17 mouse cellular contexts compared by ENCODE assay signal in genomic region chr2:69745091-69745490, GRCm38 (mm10). TPM values are rescaled to one million over a fixed set of nuclear protein-coding genes. Genes with fewer than 3 reads are reported as not detected.
DNase-seq lines count a peak whose midpoint lies in the region; ATAC-seq and TF ChIP-seq lines count a peak whose summit lies in the region.
"Had no signal": no experiment of that assay in that cellular context is flagged by ENCODE, and none has a peak within 500 bp of the region (broad histone marks: within the 10 kb centered on the region; RNA-seq: fewer than 3 reads in every experiment).

No protein-coding gene starts in this region.

- TF ChIP-seq POLR2A in lung, adult 2 months (IDR thresholded peaks at IDR 0.05; ENCODE audit: borderline replicate concordance, extremely low read depth, low read depth, low read length) = no peak
- no peak for TF ChIP-seq POLR2A in MEL (IDR thresholded peaks at IDR 0.05; ENCODE audit: control insufficient read depth in 1 of 2, insufficient read depth in 1 of 2, low read depth in 1 of 2, low read length in 2 of 2, poor library complexity in 1 of 2)

- H3K4me3 ChIP-seq in intestine, postnatal 0 days (ENCODE audit: low read depth, low read length) = no peak overlapping the region
- H3K4me3 ChIP-seq in intestine, embryonic 16.5 days (ENCODE audit: low read length) = no peak overlapping the region
- H3K4me3 ChIP-seq in lung, adult 2 months (replicated peaks; ENCODE audit: extremely low read depth, low read depth, low read length) = no peak overlapping the region
- no peak overlapping the region for H3K4me3 ChIP-seq in MEL (ENCODE audit: control insufficient read depth in 1 of 2, insufficient read depth in 1 of 2, low read depth in 2 of 2, low read length in 2 of 2)
- H3K4me3 ChIP-seq in stomach, postnatal 0 days (ENCODE audit: low read depth, low read length) = no peak overlapping the region
- H3K4me3 ChIP-seq: embryonic facial prominence, embryonic 15.5 days; heart, embryonic 12.5 days; limb, embryonic 15.5 days; neural tube, embryonic 12.5 days had no signal

- TF ChIP-seq RAD21 in MEL (IDR thresholded peaks at IDR 0.05; ENCODE audit: low read depth, low read length) = no peak; the same call in 1 of the 2 replicates

- no peak overlapping the region for H3K4me2 ChIP-seq in intestine, postnatal 0 days (replicated peaks; ENCODE audit: low read depth)
- no peak overlapping the region for H3K4me2 ChIP-seq in intestine, embryonic 16.5 days (ENCODE audit: low read depth, low read length)
- no peak overlapping the region for H3K4me2 ChIP-seq in stomach, postnatal 0 days (replicated peaks; ENCODE audit: low read depth)
- H3K4me2 ChIP-seq: embryonic facial prominence, embryonic 15.5 days; heart, embryonic 12.5 days; limb, embryonic 15.5 days; neural tube, embryonic 12.5 days had no signal

- ATAC-seq in intestine, postnatal 0 days = no peak
- no peak for ATAC-seq in intestine, embryonic 16.5 days
- ATAC-seq in stomach, postnatal 0 days (ENCODE audit: low FRiP score, low TSS enrichment) = no peak
- ATAC-seq: forebrain, embryonic 14.5 days had no signal

- DNase-seq in lung, postnatal 36 days = peak; percentile 14
- no peak for DNase-seq in lung, adult 2 months
- peak; percentile 41 for DNase-seq in MEL (ENCODE audit: low read depth, low spot score)
- no peak for DNase-seq in stomach, postnatal 0 days (ENCODE audit: low spot score)
- DNase-seq in frontal cortex, postnatal 36 days (ENCODE audit: low spot score in 2 of 2) = no peak
- DNase-seq: adrenal gland, postnatal 25 days; gastrocnemius, postnatal 25 days; kidney, adult 18-20 months; midbrain, embryonic 14.5 days had no signal

- peak; percentile 50 for TF ChIP-seq CTCF in intestine, postnatal 0 days (IDR thresholded peaks at IDR 0.05; ENCODE audit: low read depth)
- no peak for TF ChIP-seq CTCF in lung, adult 2 months (IDR thresholded peaks at IDR 0.05; ENCODE audit: insufficient read depth, low read length)
- peak; percentile 31 to 53 (median 50) for TF ChIP-seq CTCF in MEL (IDR thresholded peaks at IDR 0.05 in 2 of 3, conservative IDR thresholded peaks at IDR 0.05 in 1 of 3; ENCODE audit: control insufficient read depth in 1 of 3, insufficient read depth in 1 of 3, low read depth in 2 of 3, low read length in 3 of 3, poor library complexity in 1 of 3, severe bottlenecking in 1 of 3)
- peak; percentile 57 for TF ChIP-seq CTCF in stomach, postnatal 0 days (IDR thresholded peaks at IDR 0.05; ENCODE audit: low read depth)

- no peak overlapping the region for H3K27ac ChIP-seq in intestine, postnatal 0 days (ENCODE audit: low read depth, low read length)
- no peak overlapping the region for H3K27ac ChIP-seq in intestine, embryonic 16.5 days (ENCODE audit: low read length)
- H3K27ac ChIP-seq in MEL (ENCODE audit: control insufficient read depth, low read depth, low read length) = no peak overlapping the region
- no peak overlapping the region for H3K27ac ChIP-seq in stomach, postnatal 0 days (replicated peaks)
- H3K27ac ChIP-seq: embryonic facial prominence, embryonic 15.5 days; limb, embryonic 15.5 days; neural tube, embryonic 12.5 days had no signal

- no peaks in the 10 kb centered on the region for H3K9me3 ChIP-seq in intestine, postnatal 0 days (ENCODE audit: control insufficient read depth)
- H3K9me3 ChIP-seq in intestine, embryonic 16.5 days (ENCODE audit: control insufficient read depth, low read length) = no peaks in the 10 kb centered on the region
- no peaks in the 10 kb centered on the region for H3K9me3 ChIP-seq in MEL (replicated peaks; ENCODE audit: insufficient read depth, low read length)
- no peaks in the 10 kb centered on the region for H3K9me3 ChIP-seq in stomach, postnatal 0 days (ENCODE audit: control insufficient read depth, low read length)
- H3K9me3 ChIP-seq: embryonic facial prominence, embryonic 15.5 days; limb, embryonic 15.5 days had no signal

- H3K27me3 ChIP-seq in intestine, postnatal 0 days (replicated peaks; ENCODE audit: control insufficient read depth, insufficient read depth, low read length) = no peaks in the 10 kb centered on the region
- H3K27me3 ChIP-seq in intestine, embryonic 16.5 days (replicated peaks; ENCODE audit: control insufficient read depth, insufficient read depth, low read length) = no peaks in the 10 kb centered on the region
- no peaks in the 10 kb centered on the region for H3K27me3 ChIP-seq in MEL (ENCODE audit: control insufficient read depth in 1 of 2, insufficient read depth in 2 of 2, low read length in 2 of 2)
- H3K27me3 ChIP-seq in stomach, postnatal 0 days (ENCODE audit: control insufficient read depth, insufficient read depth, low read length) = no peaks in the 10 kb centered on the region
- H3K27me3 ChIP-seq: CH12.LX; embryonic facial prominence, embryonic 15.5 days; heart, embryonic 12.5 days; limb, embryonic 15.5 days; neural tube, embryonic 12.5 days had no signal

- no peaks in the 10 kb centered on the region for H3K4me1 ChIP-seq in intestine, postnatal 0 days (replicated peaks; ENCODE audit: control insufficient read depth, insufficient read depth, low read length)
- no peaks in the 10 kb centered on the region for H3K4me1 ChIP-seq in intestine, embryonic 16.5 days (ENCODE audit: control insufficient read depth, insufficient read depth, low read length)
- H3K4me1 ChIP-seq in lung, adult 2 months (ENCODE audit: control insufficient read depth, insufficient read depth, low read length) = no peaks in the 10 kb centered on the region
- no peaks in the 10 kb centered on the region for H3K4me1 ChIP-seq in MEL (ENCODE audit: control insufficient read depth in 1 of 2, insufficient read depth in 2 of 2, low read length in 2 of 2)
- no peaks in the 10 kb centered on the region for H3K4me1 ChIP-seq in stomach, postnatal 0 days (replicated peaks; ENCODE audit: control insufficient read depth, insufficient read depth)
- H3K4me1 ChIP-seq: embryonic facial prominence, embryonic 15.5 days; heart, embryonic 12.5 days; limb, embryonic 15.5 days; neural tube, embryonic 12.5 days had no signal

- WGBS in intestine, postnatal 0 days = 85% methylated on average over 1 of the region's 1 CpGs
- 89% methylated on average over 1 of the region's 1 CpGs for WGBS in intestine, embryonic 16.5 days
- 95% methylated on average over 1 of the region's 1 CpGs for WGBS in lung, adult 2 months
- WGBS in stomach, postnatal 0 days = 88% methylated on average over 1 of the region's 1 CpGs

- H3K79me2 ChIP-seq in MEL (ENCODE audit: control insufficient read depth, insufficient read depth, low read length, poor library complexity) = no peaks in the 10 kb centered on the region

- no peak for TF ChIP-seq EP300 in MEL (IDR thresholded peaks at IDR 0.05; ENCODE audit: low read depth in 1 of 2, low read length in 2 of 2)
- TF ChIP-seq EP300 in stomach, postnatal 0 days (optimal IDR thresholded peaks at IDR 0.05) = no peak

- no peak overlapping the region for H3K9ac ChIP-seq in intestine, postnatal 0 days (ENCODE audit: low read depth, low read length)
- H3K9ac ChIP-seq in intestine, embryonic 16.5 days (ENCODE audit: low read depth, low read length) = no peak overlapping the region
- H3K9ac ChIP-seq in MEL (ENCODE audit: control insufficient read depth, low read depth, low read length, poor library complexity, severe bottlenecking) = no peak overlapping the region
- H3K9ac ChIP-seq in stomach, postnatal 0 days (ENCODE audit: low read length) = no peak overlapping the region
- H3K9ac ChIP-seq: embryonic facial prominence, embryonic 15.5 days; heart, embryonic 12.5 days; limb, embryonic 15.5 days; neural tube, embryonic 12.5 days had no signal

- H3K36me3 ChIP-seq in intestine, postnatal 0 days (ENCODE audit: control insufficient read depth, insufficient read depth) = peaks cover 57% of the 10 kb centered on the region
- peaks cover 21% of the 10 kb centered on the region for H3K36me3 ChIP-seq in intestine, embryonic 16.5 days (ENCODE audit: control insufficient read depth, insufficient read depth, low read length)
- H3K36me3 ChIP-seq in MEL (ENCODE audit: control insufficient read depth in 1 of 2, insufficient read depth in 2 of 2, low read length in 2 of 2) = peaks cover 0 to 54% of the 10 kb centered on the region in 2 experiments; a peak in 2 of 4 replicates
- peaks cover 15% of the 10 kb centered on the region for H3K36me3 ChIP-seq in stomach, postnatal 0 days (ENCODE audit: control insufficient read depth, insufficient read depth, low read length)

RNA-seq across cellular contexts. Expression of gene Ppig, which starts 22.7 kb away (rescaled TPM):
- 104 and 116 TPM in 2 replicates for polyA plus RNA-seq in intestine, postnatal 0 days (2015; fragmentation: Nextera tagmentation; extraction: Ambion mirVana)
- 110 and 126 TPM in 2 replicates for polyA plus RNA-seq in intestine, embryonic 16.5 days (2015; fragmentation: Nextera tagmentation; extraction: Ambion mirVana)
- polyA plus RNA-seq in lung, adult 2 months (2012; rRNA removed) = 1.2 and 2.2 TPM in 2 replicates
- total RNA-seq in MEL (2012; rRNA removed) = 12.5 and 13.5 TPM in 2 replicates
- 100 to 1,000 TPM; 115 to 132 TPM for polyA plus RNA-seq in MEL (2012; ENCODE audit: insufficient read depth in 1 of 2, insufficient read length in 2 of 2, low read depth in 1 of 2, low replicate concordance in 2 of 2, missing spikeins in 1 of 2)
- 83.7 and 85.2 TPM in 2 replicates for polyA plus RNA-seq in stomach, postnatal 0 days (2015; fragmentation: Nextera tagmentation; extraction: Ambion mirVana)

RNA-seq across cellular contexts. Expression of gene Fastkd1, which starts 31.8 kb away (rescaled TPM):
- 3.7 and 3.8 TPM in 2 replicates for polyA plus RNA-seq in intestine, postnatal 0 days (2015; fragmentation: Nextera tagmentation; extraction: Ambion mirVana)
- polyA plus RNA-seq in intestine, embryonic 16.5 days (2015; fragmentation: Nextera tagmentation; extraction: Ambion mirVana) = 11.3 and 12.0 TPM in 2 replicates
- 3.4 and 4.3 TPM in 2 replicates for polyA plus RNA-seq in lung, adult 2 months (2012; rRNA removed)
- total RNA-seq in MEL (2012; rRNA removed) = 8.9 and 9.8 TPM in 2 replicates
- 10 to 100 TPM in 1 of 2 experiments, not detected in 1; 15.7 TPM for polyA plus RNA-seq in MEL (2012; ENCODE audit: insufficient read depth in 1 of 2, insufficient read length in 2 of 2, low read depth in 1 of 2, low replicate concordance in 2 of 2, missing spikeins in 1 of 2)
- 5.6 and 5.7 TPM in 2 replicates for polyA plus RNA-seq in stomach, postnatal 0 days (2015; fragmentation: Nextera tagmentation; extraction: Ambion mirVana)

RNA-seq across cellular contexts. Expression of gene Ccdc173, which starts 44.3 kb away (rescaled TPM):
- 0.50 and 0.75 TPM in 2 replicates for polyA plus RNA-seq in intestine, postnatal 0 days (2015; fragmentation: Nextera tagmentation; extraction: Ambion mirVana)
- polyA plus RNA-seq in intestine, embryonic 16.5 days (2015; fragmentation: Nextera tagmentation; extraction: Ambion mirVana) = 0.84 and 0.97 TPM in 2 replicates
- 0.37 and 0.54 TPM in 2 replicates for polyA plus RNA-seq in lung, adult 2 months (2012; rRNA removed)
- total RNA-seq in MEL (2012; rRNA removed) = 0.85 and 1.1 TPM in 2 replicates
- polyA plus RNA-seq in MEL (2012; ENCODE audit: insufficient read depth in 1 of 2, insufficient read length in 2 of 2, low read depth in 1 of 2, low replicate concordance in 2 of 2, missing spikeins in 1 of 2) = 1 to 10 TPM in 1 of 2 experiments, not detected in 1; 1.9 TPM
- 0.70 and 0.96 TPM in 2 replicates for polyA plus RNA-seq in stomach, postnatal 0 days (2015; fragmentation: Nextera tagmentation; extraction: Ambion mirVana)

RNA-seq across cellular contexts. Expression of gene Phospho2, which starts 44.3 kb away (rescaled TPM):
- polyA plus RNA-seq in intestine, postnatal 0 days (2015; fragmentation: Nextera tagmentation; extraction: Ambion mirVana) = 23.8 and 26.0 TPM in 2 replicates
- 22.4 and 23.1 TPM in 2 replicates for polyA plus RNA-seq in intestine, embryonic 16.5 days (2015; fragmentation: Nextera tagmentation; extraction: Ambion mirVana)
- 42.1 and 57.2 TPM in 2 replicates for polyA plus RNA-seq in lung, adult 2 months (2012; rRNA removed)
- total RNA-seq in MEL (2012; rRNA removed) = 11.8 and 13.2 TPM in 2 replicates
- polyA plus RNA-seq in MEL (2012; ENCODE audit: insufficient read depth in 1 of 2, insufficient read length in 2 of 2, low read depth in 1 of 2, low replicate concordance in 2 of 2, missing spikeins in 1 of 2) = 10 to 100 TPM in 1 of 2 experiments, not detected in 1; 13.2 TPM
- polyA plus RNA-seq in stomach, postnatal 0 days (2015; fragmentation: Nextera tagmentation; extraction: Ambion mirVana) = 19.0 and 19.3 TPM in 2 replicates

Comparison
In these comparisons a context has a peak if more than half of its experiments do, and no peak if none do; other contexts are left out.
1. DNase-seq: peak in lung, postnatal 36 days (single experiment) and MEL (single experiment); none in lung, adult 2 months (single experiment), stomach, postnatal 0 days (single experiment) and frontal cortex, postnatal 36 days (0 of 2).
2. RNA of gene Ppig, which starts 22.7 kb away (polyA plus RNA-seq): 115 to 132 TPM in MEL, 110 to 126 TPM in intestine, embryonic 16.5 days, 104 to 116 TPM in intestine, postnatal 0 days and 83.7 to 85.2 TPM in stomach, postnatal 0 days; 1.2 to 2.2 TPM in lung, adult 2 months; every median in the first group is over 10 times any median in the second.